Mouse (Mus musculus) kidney, adult 9 months (tissue): ENCODE results near the gene Enpp4.

Source experiments
- DNase-seq: peaks from one replicate; pipeline ENCODE4 v3.0.0; 2022

Enpp4 gene

GRCm38 (mm10) chr17:44105287-44106138, at the start of gene Enpp4:
Gene Enpp4 (minus strand): TSS chr17:44105809.
- peak; percentile 95 for DNase-seq

GRCm38 (mm10) chr17:44155204-44155603, 49.6 kb upstream of the Enpp4 start:
- no peak for DNase-seq

- DNase-seq: no peak
These were observed 48.3 kb upstream of the Enpp4 start for GRCm38 (mm10) chr17:44153871-44154270.

GRCm38 (mm10) chr17:44151889-44152288, 46.3 kb upstream of the Enpp4 start:
- peak; percentile 57 for DNase-seq

- DNase-seq: peak; percentile 65
These were observed 45.5 kb upstream of the Enpp4 start for GRCm38 (mm10) chr17:44151130-44151529.

GRCm38 (mm10) chr17:44148109-44148846, 42.7 kb upstream of the Enpp4 start:
- DNase-seq: no peak

GRCm38 (mm10) chr17:44145806-44146205, 40.2 kb upstream of the Enpp4 start:
- DNase-seq: peak; percentile 74

GRCm38 (mm10) chr17:44136863-44137640, 31.4 kb upstream of the Enpp4 start:
- DNase-seq: peak; percentile 53

- DNase-seq: no peak
These were observed 30.4 kb upstream of the Enpp4 start for GRCm38 (mm10) chr17:44136018-44136417.

GRCm38 (mm10) chr17:44134545-44134944, 28.9 kb upstream of the Enpp4 start:
- peak; percentile 77 for DNase-seq

GRCm38 (mm10) chr17:44134106-44134505, 28.5 kb upstream of the Enpp4 start:
- DNase-seq: no peak

GRCm38 (mm10) chr17:44130429-44130828, 24.8 kb upstream of the Enpp4 start:
- DNase-seq: peak; percentile 72

GRCm38 (mm10) chr17:44129092-44129750, 23.6 kb upstream of the Enpp4 start:
- no peak for DNase-seq

- no peak for DNase-seq
These were observed 15.9 kb upstream of the Enpp4 start for GRCm38 (mm10) chr17:44121366-44122100.

- DNase-seq: no peak
These were observed 12.6 kb upstream of the Enpp4 start for GRCm38 (mm10) chr17:44118231-44118630.

GRCm38 (mm10) chr17:44117721-44118120, 12.1 kb upstream of the Enpp4 start:
- DNase-seq: no peak

- DNase-seq: no peak
These were observed 11.0 kb upstream of the Enpp4 start for GRCm38 (mm10) chr17:44116584-44116983.

- DNase-seq: no peak
These were observed 2.7 kb upstream of the Enpp4 start for GRCm38 (mm10) chr17:44108331-44108730.

- DNase-seq: no peak
These were observed 3.6 kb downstream of the Enpp4 start for GRCm38 (mm10) chr17:44101961-44102360.

GRCm38 (mm10) chr17:44100906-44101305, 4.7 kb downstream of the Enpp4 start:
- peak; percentile 16 for DNase-seq

- no peak for DNase-seq
These were observed 5.1 kb downstream of the Enpp4 start for GRCm38 (mm10) chr17:44100486-44100885.

- no peak for DNase-seq
These were observed 14.1 kb downstream of the Enpp4 start for GRCm38 (mm10) chr17:44091512-44091911.
